Mouse (Mus musculus): ENCODE results near the gene Inpp5f. TPM values are rescaled to one million over a fixed set of nuclear protein-coding genes. Genes with fewer than 3 reads are reported as not detected.
"Not testable (repeated sequence)": the region's sequence is repeated elsewhere in the genome, so short reads cannot be mapped to it uniquely, and the experiment has no call there.

The Inpp5f gene
- polyA plus RNA-seq (2014; fragmentation: Nextera tagmentation; extraction: Ambion mirVana) = 49.7 and 51.1 TPM in 2 replicates

- H3K4me3 ChIP-seq (ENCODE audit: low read depth, low read length) = peak within 1 kb of the TSS; percentile 69
- ATAC-seq (replicated peaks; ENCODE audit: insufficient number of reproducible peaks, low FRiP score, low TSS enrichment, low read depth) = peak; percentile 97
- peak within 1 kb of the TSS; percentile 80 for H3K9ac ChIP-seq (replicated peaks; ENCODE audit: low read length)
- H3K4me2 ChIP-seq (ENCODE audit: low read depth, low read length) = peak within 1 kb of the TSS; percentile 77
- no peaks in the 10 kb centered on the region for H3K4me1 ChIP-seq (ENCODE audit: control insufficient read depth, insufficient read depth, low read length)
- H3K27ac ChIP-seq (replicated peaks; ENCODE audit: low read depth, low read length) = peak within 1 kb of the TSS; percentile 60
- no peaks in the 10 kb centered on the region for H3K27me3 ChIP-seq (ENCODE audit: control insufficient read depth, insufficient read depth, low read length)
- DNase-seq (ENCODE audit: low spot score) = peak; percentile 98
- WGBS = 3% methylated on average over 55 of the region's 68 CpGs
- no peaks in the 10 kb centered on the region for H3K9me3 ChIP-seq (replicated peaks; ENCODE audit: control insufficient read depth, low read length)
- no peaks in the 10 kb centered on the region for H3K36me3 ChIP-seq (replicated peaks; ENCODE audit: control insufficient read depth, insufficient read depth, low read depth, low read length)
These were observed at the start of gene Inpp5f for GRCm38 (mm10) chr7:128610897-128611798. Gene Inpp5f (plus strand): TSS chr7:128611328.

- Histone ChIP-seq H3K4me3 (ENCODE audit: low read depth, low read length) (no peak overlapping the region), H3K4me2 (ENCODE audit: low read depth, low read length) (no peak overlapping the region), H3K4me1 (ENCODE audit: control insufficient read depth, insufficient read depth, low read length) (no peaks in the 10 kb centered on the region), H3K36me3 (replicated peaks; ENCODE audit: control insufficient read depth, insufficient read depth, low read depth, low read length) (no peaks in the 10 kb centered on the region), H3K9ac (replicated peaks; ENCODE audit: low read length) (no peak overlapping the region), H3K27me3 (ENCODE audit: control insufficient read depth, insufficient read depth, low read length) (no peaks in the 10 kb centered on the region), H3K27ac (replicated peaks; ENCODE audit: low read depth, low read length) (no peak overlapping the region), H3K9me3 (replicated peaks; ENCODE audit: control insufficient read depth, low read length) (no peaks in the 10 kb centered on the region)
- WGBS = 46% methylated on average over 4 of the region's 4 CpGs
- ATAC-seq (replicated peaks; ENCODE audit: insufficient number of reproducible peaks, low FRiP score, low TSS enrichment, low read depth) (no peak), DNase-seq (ENCODE audit: low spot score) (peak; percentile 50)
These were observed 47.8 kb upstream of the Inpp5f start for GRCm38 (mm10) chr7:128563373-128563772.

GRCm38 (mm10) chr7:128566311-128566710, 44.8 kb upstream of the Inpp5f start:
- Histone ChIP-seq H3K4me1 (ENCODE audit: control insufficient read depth, insufficient read depth, low read length) (no peaks in the 10 kb centered on the region), H3K27me3 (ENCODE audit: control insufficient read depth, insufficient read depth, low read length) (no peaks in the 10 kb centered on the region), H3K4me2 (ENCODE audit: low read depth, low read length) (no peak overlapping the region), H3K9ac (replicated peaks; ENCODE audit: low read length) (no peak overlapping the region), H3K4me3 (ENCODE audit: low read depth, low read length) (no peak overlapping the region), H3K36me3 (replicated peaks; ENCODE audit: control insufficient read depth, insufficient read depth, low read depth, low read length) (no peaks in the 10 kb centered on the region), H3K27ac (replicated peaks; ENCODE audit: low read depth, low read length) (no peak overlapping the region), H3K9me3 (replicated peaks; ENCODE audit: control insufficient read depth, low read length) (no peaks in the 10 kb centered on the region)
- no peak for DNase-seq (ENCODE audit: low spot score)
- WGBS = 69% methylated on average over 7 of the region's 7 CpGs
- ATAC-seq (replicated peaks; ENCODE audit: insufficient number of reproducible peaks, low FRiP score, low TSS enrichment, low read depth) = no peak

GRCm38 (mm10) chr7:128567561-128568244, 43.4 kb upstream of the Inpp5f start:
- Histone ChIP-seq H3K4me1 (ENCODE audit: control insufficient read depth, insufficient read depth, low read length) (no peaks in the 10 kb centered on the region), H3K27ac (replicated peaks; ENCODE audit: low read depth, low read length) (no peak overlapping the region), H3K4me2 (ENCODE audit: low read depth, low read length) (no peak overlapping the region), H3K27me3 (ENCODE audit: control insufficient read depth, insufficient read depth, low read length) (no peaks in the 10 kb centered on the region), H3K9me3 (replicated peaks; ENCODE audit: control insufficient read depth, low read length) (no peaks in the 10 kb centered on the region), H3K4me3 (ENCODE audit: low read depth, low read length) (no peak overlapping the region), H3K9ac (replicated peaks; ENCODE audit: low read length) (no peak overlapping the region), H3K36me3 (replicated peaks; ENCODE audit: control insufficient read depth, insufficient read depth, low read depth, low read length) (no peaks in the 10 kb centered on the region)
- 83% methylated on average over 8 of the region's 8 CpGs for WGBS
- ATAC-seq (replicated peaks; ENCODE audit: insufficient number of reproducible peaks, low FRiP score, low TSS enrichment, low read depth) (no peak), DNase-seq (ENCODE audit: low spot score) (no peak)

- not testable (repeated sequence) for H3K27ac ChIP-seq (replicated peaks; ENCODE audit: low read depth, low read length); H3K4me2 ChIP-seq (ENCODE audit: low read depth, low read length); H3K36me3 ChIP-seq (replicated peaks; ENCODE audit: control insufficient read depth, insufficient read depth, low read depth, low read length); H3K9ac ChIP-seq (replicated peaks; ENCODE audit: low read length); H3K4me1 ChIP-seq (ENCODE audit: control insufficient read depth, insufficient read depth, low read length); DNase-seq (ENCODE audit: low spot score); ATAC-seq (replicated peaks; ENCODE audit: insufficient number of reproducible peaks, low FRiP score, low TSS enrichment, low read depth); H3K9me3 ChIP-seq (replicated peaks; ENCODE audit: control insufficient read depth, low read length); H3K4me3 ChIP-seq (ENCODE audit: low read depth, low read length); H3K27me3 ChIP-seq (ENCODE audit: control insufficient read depth, insufficient read depth, low read length)
- WGBS = 93% methylated on average over 2 of the region's 2 CpGs
These were observed 41.7 kb upstream of the Inpp5f start for GRCm38 (mm10) chr7:128569429-128569828.

- 91% methylated on average over 8 of the region's 8 CpGs for WGBS
- H3K27me3 ChIP-seq (ENCODE audit: control insufficient read depth, insufficient read depth, low read length) = no peaks in the 10 kb centered on the region
These were observed 41.0 kb upstream of the Inpp5f start for GRCm38 (mm10) chr7:128569987-128570656.

GRCm38 (mm10) chr7:128570657-128571056, 40.5 kb upstream of the Inpp5f start:
- not testable (repeated sequence) for H3K9me3 ChIP-seq (replicated peaks; ENCODE audit: control insufficient read depth, low read length); H3K4me2 ChIP-seq (ENCODE audit: low read depth, low read length); DNase-seq (ENCODE audit: low spot score); ATAC-seq (replicated peaks; ENCODE audit: insufficient number of reproducible peaks, low FRiP score, low TSS enrichment, low read depth); H3K27ac ChIP-seq (replicated peaks; ENCODE audit: low read depth, low read length); H3K9ac ChIP-seq (replicated peaks; ENCODE audit: low read length); H3K27me3 ChIP-seq (ENCODE audit: control insufficient read depth, insufficient read depth, low read length); H3K4me1 ChIP-seq (ENCODE audit: control insufficient read depth, insufficient read depth, low read length); H3K4me3 ChIP-seq (ENCODE audit: low read depth, low read length); H3K36me3 ChIP-seq (replicated peaks; ENCODE audit: control insufficient read depth, insufficient read depth, low read depth, low read length)
- 95% methylated on average over 7 of the region's 7 CpGs for WGBS

More at GRCm38 (mm10) chr7:128569987-128570656, 41.0 kb upstream of the Inpp5f start:
- no peak overlapping the region for H3K27ac ChIP-seq (replicated peaks; ENCODE audit: low read depth, low read length)
- ATAC-seq (replicated peaks; ENCODE audit: insufficient number of reproducible peaks, low FRiP score, low TSS enrichment, low read depth) = no peak
- DNase-seq (ENCODE audit: low spot score) = no peak
- no peak overlapping the region for H3K4me3 ChIP-seq (ENCODE audit: low read depth, low read length)
- no peak overlapping the region for H3K9ac ChIP-seq (replicated peaks; ENCODE audit: low read length)
- no peak overlapping the region for H3K4me2 ChIP-seq (ENCODE audit: low read depth, low read length)
- H3K4me1 ChIP-seq (ENCODE audit: control insufficient read depth, insufficient read depth, low read length) = no peaks in the 10 kb centered on the region
- no peaks in the 10 kb centered on the region for H3K9me3 ChIP-seq (replicated peaks; ENCODE audit: control insufficient read depth, low read length)
- no peaks in the 10 kb centered on the region for H3K36me3 ChIP-seq (replicated peaks; ENCODE audit: control insufficient read depth, insufficient read depth, low read depth, low read length)

All from embryonic facial prominence, embryonic 11.5 days (tissue).